Mouse (Mus musculus) embryonic fibroblast, embryonic 13.5 days (primary cell): ENCODE results near the gene Usp16.

Source experiments
- CTCF ChIP-seq: IDR thresholded peaks from 2 replicates; pipeline ENCODE4 v1.5.1; 2011; ENCODE audit warnings: mild to moderate bottlenecking, control low read depth, low read length, moderate library complexity, borderline replicate concordance; ENCODE audit not compliant: insufficient read depth
- POLR2A ChIP-seq: IDR thresholded peaks from 2 replicates; pipeline ENCODE4 v1.6.1; 2011; ENCODE audit warnings: low read depth, mild to moderate bottlenecking, control low read depth, low read length, moderate library complexity

- no peak for TF ChIP-seq CTCF
- TF ChIP-seq POLR2A = no peak
These were observed 73.2 kb downstream of the Usp16 start for GRCm38 (mm10) chr16:87527553-87528249.
